Mouse (Mus musculus) forebrain, embryonic 11.5 days (tissue): Measurements from ENCODE around the gene Ptprm. TPM values are rescaled to one million over a fixed set of nuclear protein-coding genes. Genes with fewer than 3 reads are reported as not detected.

Source experiments
- ATAC-seq: fragments of 200-750 bp; cut with Nextera tagmentation; replicated peaks from 2 replicates; pipeline ENCODE4 v1.8.0; 2017; ENCODE audit warnings: moderate TSS enrichment; ENCODE audit not compliant: low FRiP score
- DNase-seq: peaks from one replicate; pipeline ENCODE4 v3.0.0-alpha.2; 2017; ENCODE audit warnings: low spot score
- H3K27ac ChIP-seq: fragments of 300-500 bp; sonication (generic); 2 replicates; pipeline ENCODE4 v1.5.1; 2014; ENCODE audit warnings: low read depth, low read length
- H3K27me3 ChIP-seq: fragments of 300-500 bp; sonication (generic); 2 replicates; pipeline ENCODE4 v1.6.1; 2014; ENCODE audit warnings: mild to moderate bottlenecking, low read length, mixed read lengths; ENCODE audit not compliant: control insufficient read depth, insufficient read depth
- H3K36me3 ChIP-seq: fragments of 300-500 bp; sonication (generic); 2 replicates; pipeline ENCODE4 v1.6.1; 2014; ENCODE audit warnings: mild to moderate bottlenecking, low read length, moderate library complexity, mixed read lengths; ENCODE audit not compliant: control insufficient read depth, insufficient read depth
- H3K4me1 ChIP-seq: fragments of 300-500 bp; sonication (generic); replicated peaks from 2 replicates; pipeline ENCODE4 v1.6.1; 2014; ENCODE audit warnings: low read length, mixed read lengths; ENCODE audit not compliant: control insufficient read depth, insufficient read depth
- H3K4me2 ChIP-seq: fragments of 300-500 bp; sonication (generic); 2 replicates; pipeline ENCODE4 v1.6.1; 2014; ENCODE audit warnings: low read depth, mild to moderate bottlenecking, low read length, moderate library complexity, mixed read lengths; ENCODE audit not compliant: severe bottlenecking
- H3K4me3 ChIP-seq: fragments of 300-500 bp; sonication (generic); 2 replicates; pipeline ENCODE4 v1.5.1; 2014; ENCODE audit warnings: low read depth, low read length
- H3K9ac ChIP-seq: fragments of 300-500 bp; sonication (generic); 2 replicates; pipeline ENCODE4 v1.6.1; 2014; ENCODE audit warnings: low read length
- H3K9me3 ChIP-seq: fragments of 300-500 bp; sonication (generic); 2 replicates; pipeline ENCODE4 v1.6.1; 2016; ENCODE audit warnings: low read length, mixed read lengths; ENCODE audit not compliant: control insufficient read depth
- WGBS: fragments of 180-500 bp; shearing (Covaris S2); extraction: QIAGEN DNeasy Blood & Tissue Kit; methylation state at CpG from one replicate; pipeline ENCODE4 v1.1.7; 2014; 5-methylcytosine and 5-hydroxymethylcytosine counted together
- polyA plus RNA-seq: library from polyadenylated mRNA; unstranded; fragments of >200 nt; fragmentation: Nextera tagmentation; extraction: Ambion mirVana; gene quantifications from 2 replicates; pipeline ENCODE4 v1.2.1, GENCODE M21; 2014

Ptprm gene
- polyA plus RNA-seq, 1 experiment from 2014 or later, result 11.7 TPM

GRCm38 (mm10) chr17:67304831-67305230 is 49.4 kb downstream of the Ptprm start:
- Histone ChIP-seq H3K27me3 (no peaks in the 10 kb centered on the region), H3K4me3 (no peak overlapping the region), H3K36me3 (no peaks in the 10 kb centered on the region), H3K9me3 (no peaks in the 10 kb centered on the region), H3K4me2 (no peak overlapping the region), H3K4me1 (peaks cover 3% of the 10 kb centered on the region; the same call in 1 of the 2 replicates), H3K9ac (no peak overlapping the region), H3K27ac (no peak overlapping the region)
- WGBS, result 81% methylated on average over 3 of the region's 3 CpGs
- ATAC-seq, result no peak; the same call in 1 of the 2 replicates
- no peak for DNase-seq

GRCm38 (mm10) chr17:67303326-67304099 is 50.7 kb downstream of the Ptprm start:
- no peaks in the 10 kb centered on the region for H3K36me3 ChIP-seq
- no peak overlapping the region for H3K4me2 ChIP-seq
- ATAC-seq (no peak), DNase-seq (no peak)
- H3K27ac ChIP-seq, result no peak overlapping the region
- no peak overlapping the region for H3K4me3 ChIP-seq
- H3K4me1 ChIP-seq, result peaks cover 3% of the 10 kb centered on the region; the same call in 1 of the 2 replicates
- H3K9me3 ChIP-seq, result no peaks in the 10 kb centered on the region
- 63% methylated on average over 18 of the region's 18 CpGs for WGBS
- H3K9ac ChIP-seq, result no peak overlapping the region
- H3K27me3 ChIP-seq, result no peaks in the 10 kb centered on the region

GRCm38 (mm10) chr17:67302569-67302968 is 51.7 kb downstream of the Ptprm start:
- no peak overlapping the region for H3K4me2 ChIP-seq
- H3K36me3 ChIP-seq, result no peaks in the 10 kb centered on the region
- H3K9ac ChIP-seq, result no peak overlapping the region
- WGBS, result 14% methylated on average over 4 of the region's 4 CpGs
- no peak overlapping the region for H3K4me3 ChIP-seq
- H3K27ac ChIP-seq, result no peak overlapping the region
- H3K27me3 ChIP-seq, result no peaks in the 10 kb centered on the region
- peaks cover 3% of the 10 kb centered on the region; the same call in 1 of the 2 replicates for H3K4me1 ChIP-seq
- no peaks in the 10 kb centered on the region for H3K9me3 ChIP-seq
- DNase-seq (no peak), ATAC-seq (no peak)

GRCm38 (mm10) chr17:67302074-67302473 is 52.2 kb downstream of the Ptprm start:
- no peak overlapping the region for H3K27ac ChIP-seq
- H3K9me3 ChIP-seq, result no peaks in the 10 kb centered on the region
- no peaks in the 10 kb centered on the region for H3K27me3 ChIP-seq
- no peak overlapping the region for H3K9ac ChIP-seq
- ATAC-seq (no peak), DNase-seq (no peak)
- H3K4me1 ChIP-seq, result peaks cover 3% of the 10 kb centered on the region; the same call in 1 of the 2 replicates
- no peak overlapping the region for H3K4me2 ChIP-seq
- no peak overlapping the region for H3K4me3 ChIP-seq
- WGBS, result 88% methylated on average over 4 of the region's 4 CpGs
- H3K36me3 ChIP-seq, result no peaks in the 10 kb centered on the region

- Histone ChIP-seq H3K27me3 (no peaks in the 10 kb centered on the region), H3K4me2 (no peak overlapping the region), H3K9ac (no peak overlapping the region), H3K27ac (no peak overlapping the region), H3K9me3 (no peaks in the 10 kb centered on the region), H3K4me3 (no peak overlapping the region), H3K4me1 (peaks cover 3% of the 10 kb centered on the region; the same call in 1 of the 2 replicates), H3K36me3 (no peaks in the 10 kb centered on the region)
- WGBS, result 100% methylated on average over 4 of the region's 4 CpGs
- DNase-seq, result no peak
- no peak for ATAC-seq
Measured at GRCm38 (mm10) chr17:67301367-67301766, 52.9 kb downstream of the Ptprm start.

GRCm38 (mm10) chr17:67298269-67298798 is 55.9 kb downstream of the Ptprm start:
- WGBS, result 77% methylated on average over 9 of the region's 9 CpGs
- no peak overlapping the region for H3K27ac ChIP-seq
- DNase-seq (no peak), ATAC-seq (no peak)
- H3K36me3 ChIP-seq, result no peaks in the 10 kb centered on the region
- no peaks in the 10 kb centered on the region; the same call in 1 of the 2 replicates for H3K4me1 ChIP-seq
- H3K9ac ChIP-seq, result no peak overlapping the region
- H3K27me3 ChIP-seq, result no peaks in the 10 kb centered on the region
- no peak overlapping the region for H3K4me2 ChIP-seq
- H3K9me3 ChIP-seq, result no peaks in the 10 kb centered on the region
- H3K4me3 ChIP-seq, result no peak overlapping the region

- no peak overlapping the region for H3K4me3 ChIP-seq
- H3K9ac ChIP-seq, result no peak overlapping the region
- H3K4me1 ChIP-seq, result no peaks in the 10 kb centered on the region
- WGBS, result 83% methylated on average over 13 of the region's 13 CpGs
- ATAC-seq, result no peak
- H3K27ac ChIP-seq, result no peak overlapping the region
- no peak for DNase-seq
- H3K9me3 ChIP-seq, result no peaks in the 10 kb centered on the region
- H3K36me3 ChIP-seq, result no peaks in the 10 kb centered on the region
- no peak overlapping the region for H3K4me2 ChIP-seq
- H3K27me3 ChIP-seq, result no peaks in the 10 kb centered on the region
Measured at GRCm38 (mm10) chr17:67296604-67297595, 57.4 kb downstream of the Ptprm start.

GRCm38 (mm10) chr17:67290662-67291240 is 63.5 kb downstream of the Ptprm start:
- no peaks in the 10 kb centered on the region for H3K36me3 ChIP-seq
- H3K9me3 ChIP-seq, result no peaks in the 10 kb centered on the region
- no peaks in the 10 kb centered on the region for H3K27me3 ChIP-seq
- no peak overlapping the region for H3K27ac ChIP-seq
- peak; percentile 58 for DNase-seq
- ATAC-seq, result peak; percentile 89
- no peak overlapping the region; the same call in 1 of the 2 replicates for H3K4me2 ChIP-seq
- 22% methylated on average over 16 of the region's 16 CpGs for WGBS
- H3K4me1 ChIP-seq, result peaks cover 1% of the 10 kb centered on the region; the same call in 1 of the 2 replicates
- H3K4me3 ChIP-seq, result no peak overlapping the region
- H3K9ac ChIP-seq, result no peak overlapping the region
